Mouse (Mus musculus) bone marrow, adult 2 months (tissue): ENCODE data around the gene Pde1a. TPM values are rescaled to one million over a fixed set of nuclear protein-coding genes. Genes with fewer than 3 reads are reported as not detected.

Experiments
- H3K27ac ChIP-seq: fragments of 200-500 bp; 2 replicates; pipeline ENCODE4 v1.5.1; 2012; ENCODE audit warnings: low read depth, mild to moderate bottlenecking, control low read depth, inconsistent platforms, low read length; ENCODE audit not compliant: control insufficient read depth, poor library complexity, insufficient read depth
- H3K4me1 ChIP-seq: fragments of 200-500 bp; 2 replicates; pipeline ENCODE4 v1.6.1; 2011; ENCODE audit warnings: low read length; ENCODE audit not compliant: control insufficient read depth, insufficient read depth
- H3K4me3 ChIP-seq: fragments of 200-500 bp; replicated peaks from 2 replicates; pipeline ENCODE3; 2011; ENCODE audit warnings: mild to moderate bottlenecking, low read depth, low read length, control low read depth; ENCODE audit not compliant: control insufficient read depth
- CTCF ChIP-seq: fragments of 200-500 bp; IDR thresholded peaks from 2 replicates; pipeline ENCODE4 v1.5.1; 2011; ENCODE audit warnings: low read length, control low read depth; ENCODE audit not compliant: control insufficient read depth, insufficient read depth
- POLR2A ChIP-seq: fragments of 200-500 bp; IDR thresholded peaks from 2 replicates; pipeline ENCODE4 v1.6.1; 2011; ENCODE audit warnings: low read depth, mild to moderate bottlenecking, control low read depth, low read length, borderline replicate concordance; ENCODE audit not compliant: control insufficient read depth
- WGBS: fragments of 180-500 bp; shearing (Covaris S2); methylation state at CpG from one replicate; pipeline ENCODE4 v1.1.7; 2018; 5-methylcytosine and 5-hydroxymethylcytosine counted together
- polyA plus RNA-seq: library from polyadenylated mRNA; stranded (reverse); fragments of >200 nt; gene quantifications from 2 replicates; pipeline ENCODE4 v1.2.4, GENCODE M21; 2011; ENCODE audit warnings: low replicate concordance; ENCODE audit not compliant: missing spikeins, insufficient read depth, insufficient read length

The Pde1a gene
- polyA plus RNA-seq, 1 experiment, result 2.6 TPM

DNA sequence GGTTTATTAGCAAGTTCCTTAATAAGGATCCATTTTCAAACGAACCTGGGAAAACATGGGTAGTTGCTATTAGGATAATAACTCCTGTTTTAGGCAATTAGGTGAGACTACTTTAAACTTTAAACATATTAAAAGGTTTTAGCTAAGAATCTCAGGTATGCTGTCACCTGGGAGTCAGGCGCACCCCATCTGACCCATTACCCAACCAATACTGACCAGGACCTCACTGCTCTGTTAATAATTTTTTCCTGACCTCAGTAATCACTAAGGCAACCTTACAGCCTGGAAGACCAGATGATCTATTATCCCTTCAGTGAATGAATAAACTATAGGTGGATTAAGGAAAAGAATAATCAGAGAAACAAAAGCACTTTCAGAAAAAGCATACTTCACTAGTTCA lies 100.2 kb downstream of the Pde1a start:
- TF ChIP-seq POLR2A (no peak), CTCF (no peak)
- Histone ChIP-seq H3K4me1 (no peaks in the 10 kb centered on the region), H3K4me3 (no peak overlapping the region), H3K27ac (no peak overlapping the region)
- WGBS, result 68% methylated on average over 2 of the region's 2 CpGs

DNA sequence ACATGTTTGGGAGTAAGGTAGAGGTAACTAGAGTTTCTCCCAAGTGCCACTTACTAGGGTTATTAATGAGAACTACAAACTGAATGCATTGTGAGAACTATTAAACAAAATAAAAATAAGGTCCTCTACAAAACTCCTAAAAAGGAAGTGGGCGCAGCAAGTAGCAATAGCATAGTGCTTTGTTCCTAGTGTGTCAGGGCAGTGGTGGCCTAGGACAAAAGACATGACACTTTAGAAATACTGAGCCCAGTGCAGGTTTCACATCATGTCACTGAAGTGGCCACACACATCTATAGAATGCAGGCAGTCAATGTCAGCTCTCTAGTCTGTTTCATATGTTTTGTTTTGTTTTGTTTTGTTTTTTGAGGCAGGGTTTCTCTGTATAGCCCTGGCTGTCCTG lies 103.2 kb downstream of the Pde1a start:
- WGBS, result 54% methylated on average over 1 of the region's 1 CpGs
- H3K4me1 ChIP-seq, result no peaks in the 10 kb centered on the region
- no peak overlapping the region for H3K4me3 ChIP-seq
- H3K27ac ChIP-seq, result peak overlapping the region; percentile 60; the same call in 1 of the 2 replicates
- no peak for TF ChIP-seq POLR2A
- no peak for TF ChIP-seq CTCF

GRCm38 (mm10) chr2:80025597-80025996 lies 103.7 kb downstream of the Pde1a start:
- TF ChIP-seq POLR2A, result no peak
- no peak for TF ChIP-seq CTCF
- Histone ChIP-seq H3K4me1 (no peaks in the 10 kb centered on the region), H3K27ac (no peak overlapping the region), H3K4me3 (no peak overlapping the region)
- WGBS, result 16% methylated on average over 1 of the region's 1 CpGs

- TF ChIP-seq POLR2A (no peak), CTCF (no peak)
- Histone ChIP-seq H3K27ac (no peak overlapping the region), H3K4me1 (no peaks in the 10 kb centered on the region), H3K4me3 (no peak overlapping the region)
- 7% methylated on average over 1 of the region's 1 CpGs for WGBS
These were observed 104.2 kb downstream of the Pde1a start for GRCm38 (mm10) chr2:80025038-80025437.

DNA sequence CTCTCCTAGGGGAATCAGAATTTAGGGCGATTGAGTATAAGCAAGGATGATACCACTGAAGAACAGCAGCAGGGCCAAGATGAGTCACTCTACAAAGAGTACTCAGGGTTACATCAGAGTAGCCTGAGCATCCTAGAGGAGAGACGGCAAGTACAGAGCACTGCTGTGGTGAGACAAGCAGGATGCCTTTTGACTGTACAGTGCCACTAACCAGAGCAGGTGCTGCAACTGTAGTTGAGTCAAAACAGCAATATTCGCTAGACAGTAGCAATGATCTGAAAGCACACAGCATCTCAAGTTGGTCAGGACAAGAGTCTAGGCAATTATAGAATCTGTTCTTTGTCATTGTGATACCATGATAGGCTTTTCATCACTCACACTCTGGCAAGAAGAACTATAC lies 115.1 kb downstream of the Pde1a start:
- H3K27ac ChIP-seq, result no peak overlapping the region
- no peak overlapping the region for H3K4me3 ChIP-seq
- WGBS, result 71% methylated on average over 3 of the region's 3 CpGs
- no peaks in the 10 kb centered on the region for H3K4me1 ChIP-seq
- TF ChIP-seq POLR2A, result no peak
- TF ChIP-seq CTCF, result no peak

- Histone ChIP-seq H3K4me1 (no peaks in the 10 kb centered on the region), H3K27ac (no peak overlapping the region), H3K4me3 (no peak overlapping the region)
- WGBS, result 79% methylated on average over 4 of the region's 4 CpGs
- TF ChIP-seq POLR2A (no peak), CTCF (no peak)
These were observed 116.2 kb downstream of the Pde1a start for GRCm38 (mm10) chr2:80013060-80013459.

DNA sequence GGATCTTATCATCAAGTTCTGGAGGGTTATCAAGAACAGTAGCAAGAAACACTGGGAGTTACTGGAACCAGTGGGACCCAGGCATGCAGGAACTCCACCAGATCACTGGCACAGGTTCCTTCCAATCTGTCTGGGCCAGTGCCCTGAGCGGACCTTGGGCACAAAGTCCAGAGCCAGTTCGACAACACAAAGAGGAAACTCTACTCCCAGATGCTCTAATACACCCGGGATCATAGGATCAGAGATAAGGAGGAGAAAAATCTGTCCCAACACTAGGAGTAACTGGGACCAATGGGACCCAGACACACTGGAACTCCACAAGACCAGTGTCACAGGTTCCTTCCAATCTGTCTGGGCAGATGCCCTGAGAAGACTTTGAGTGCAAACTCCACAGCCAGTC lies 130.1 kb downstream of the Pde1a start:
- WGBS, result 72% methylated on average over 3 of the region's 3 CpGs
- no peak overlapping the region for H3K4me3 ChIP-seq

GRCm38 (mm10) chr2:79998460-79998859 lies 130.8 kb downstream of the Pde1a start:
- H3K4me3 ChIP-seq, result no peak overlapping the region
- 84% methylated on average over 2 of the region's 2 CpGs for WGBS
- no peaks in the 10 kb centered on the region for H3K4me1 ChIP-seq
- no peak overlapping the region for H3K27ac ChIP-seq
- TF ChIP-seq POLR2A (no peak), CTCF (no peak)

More for the DNA sequence above, 130.1 kb downstream of the Pde1a start:
- Histone ChIP-seq H3K27ac (no peak overlapping the region), H3K4me1 (no peaks in the 10 kb centered on the region)
- no peak for TF ChIP-seq CTCF
- no peak for TF ChIP-seq POLR2A

DNA sequence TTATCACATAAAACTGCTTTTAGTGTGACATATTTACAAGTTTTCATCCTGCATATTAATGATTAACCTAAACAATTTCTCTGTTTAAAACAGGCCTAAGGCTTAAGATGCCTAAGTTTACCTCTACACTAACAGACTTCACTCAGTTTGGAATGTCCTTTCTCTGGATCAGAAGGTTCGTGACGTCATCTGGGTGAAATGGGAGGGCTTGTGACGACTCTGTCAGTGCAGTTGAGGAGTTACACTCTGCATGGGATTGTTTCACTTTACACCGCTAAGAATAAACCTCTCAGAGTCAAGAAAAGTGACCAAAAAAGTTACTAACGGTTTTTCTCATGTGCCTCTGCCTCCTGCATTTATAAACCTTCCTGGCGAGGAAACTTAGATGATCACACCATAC lies 137.6 kb downstream of the Pde1a start:
- TF ChIP-seq POLR2A, result no peak
- TF ChIP-seq CTCF, result no peak
- no peak overlapping the region for H3K4me3 ChIP-seq
- H3K4me1 ChIP-seq, result no peaks in the 10 kb centered on the region
- 76% methylated on average over 6 of the region's 6 CpGs for WGBS
- no peak overlapping the region for H3K27ac ChIP-seq
